Mouse (Mus musculus) forebrain, embryonic 10.5 days (tissue): ENCODE results near the gene Mon2. TPM values are rescaled to one million over a fixed set of nuclear protein-coding genes. Genes with fewer than 3 reads are reported as not detected.
A peak's percentile ranks its signal among the peaks of the same experiment; 100 is the strongest.

ENCODE experiments used
- DNase-seq: peaks from one replicate; pipeline ENCODE4 v3.0.0-alpha.2; 2017; ENCODE audit warnings: low spot score; ENCODE audit errors: extremely low spot score
- H3K27ac ChIP-seq: fragments of 300-500 bp; sonication (generic); 2 replicates; pipeline ENCODE4 v1.5.1; 2016; ENCODE audit warnings: mild to moderate bottlenecking
- H3K27me3 ChIP-seq: fragments of 300-500 bp; sonication (generic); 2 replicates; pipeline ENCODE4 v1.6.1; 2016; ENCODE audit warnings: mild to moderate bottlenecking; ENCODE audit not compliant: poor library complexity, severe bottlenecking
- H3K36me3 ChIP-seq: fragments of 300-500 bp; sonication (generic); replicated peaks from 2 replicates; pipeline ENCODE4 v1.6.1; 2016; ENCODE audit warnings: mild to moderate bottlenecking, moderate library complexity
- H3K4me1 ChIP-seq: fragments of 300-500 bp; sonication (generic); 2 replicates; pipeline ENCODE4 v1.6.1; 2016
- H3K4me3 ChIP-seq: fragments of 300-500 bp; sonication (generic); 2 replicates; pipeline ENCODE4 v1.5.1; 2016; ENCODE audit warnings: mild to moderate bottlenecking, moderate library complexity
- H3K9me3 ChIP-seq: fragments of 300-500 bp; sonication (generic); 2 replicates; pipeline ENCODE4 v1.6.1; 2016; ENCODE audit warnings: mild to moderate bottlenecking, moderate library complexity
- WGBS: fragments of 180-500 bp; shearing (Covaris S2); methylation state at CpG from one replicate; pipeline ENCODE4 v1.1.7; 2016; 5-methylcytosine and 5-hydroxymethylcytosine counted together
- polyA plus RNA-seq: library from polyadenylated mRNA; unstranded; fragments of >200 nt; fragmentation: Nextera tagmentation; extraction: Ambion mirVana; gene quantifications from 2 replicates; pipeline ENCODE4 v1.2.1, GENCODE M21; 2016

Mon2 gene
- polyA plus RNA-seq, 1 experiment from 2014 or later, result 21.1 TPM

DNA sequence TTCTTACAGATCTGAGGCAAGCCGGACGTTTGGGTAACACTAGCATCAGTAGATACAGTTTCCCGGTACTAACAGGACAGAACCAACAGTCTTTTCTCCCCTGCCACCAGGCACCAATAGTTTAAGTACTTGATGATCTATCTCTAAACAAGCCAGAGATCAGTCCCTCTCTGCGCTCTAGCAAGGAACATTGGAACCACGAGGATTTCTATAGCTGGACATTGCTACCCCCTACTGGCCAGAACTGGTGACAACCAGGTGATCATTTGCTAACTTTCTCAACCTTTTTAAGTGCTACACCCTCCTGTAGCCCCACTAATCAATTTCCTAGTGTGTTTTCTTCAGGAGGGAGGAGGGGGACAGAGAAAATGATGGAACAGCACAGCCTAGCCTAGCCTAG lies 15.4 kb upstream of the Mon2 start:
- WGBS, result 31% methylated on average over 5 of the region's 5 CpGs
- H3K9me3 ChIP-seq, result no peaks in the 10 kb centered on the region

DNA sequence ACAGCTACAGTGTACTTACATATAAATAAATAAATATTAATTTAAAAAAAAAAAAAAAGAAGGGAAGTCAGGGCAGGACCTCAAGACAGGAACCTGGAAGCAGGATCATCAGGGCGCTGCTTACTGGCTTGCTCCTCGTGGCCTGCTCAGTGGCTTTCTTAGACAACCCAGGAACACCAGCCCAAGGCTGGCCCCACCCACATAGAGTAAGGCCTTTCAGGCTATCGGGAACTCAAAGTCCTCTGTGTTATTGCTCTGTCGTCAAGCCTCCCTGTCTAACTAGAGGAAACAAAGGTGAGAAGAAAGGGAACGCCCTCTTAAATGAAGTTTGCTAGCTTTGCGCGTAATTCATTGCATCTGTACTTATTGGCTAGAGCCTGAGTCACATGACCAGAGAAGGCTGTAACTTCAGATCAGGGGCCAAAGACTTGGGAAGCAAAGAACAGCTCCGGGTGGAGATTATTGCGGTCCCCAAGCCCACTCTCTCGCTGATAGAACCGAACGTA lies 13.2 kb upstream of the Mon2 start:
- Histone ChIP-seq H3K9me3 (no peaks in the 10 kb centered on the region), H3K36me3 (no peaks in the 10 kb centered on the region), H3K4me1 (no peaks in the 10 kb centered on the region), H3K4me3 (no peak overlapping the region), H3K27ac (no peak overlapping the region), H3K27me3 (no peaks in the 10 kb centered on the region)
- no peak for DNase-seq
- WGBS, result 85% methylated on average over 12 of the region's 12 CpGs

More for the DNA sequence above, 15.4 kb upstream of the Mon2 start:
- no peak overlapping the region for H3K27ac ChIP-seq
- no peaks in the 10 kb centered on the region for H3K36me3 ChIP-seq
- peak; percentile 60 for DNase-seq
- H3K4me1 ChIP-seq, result no peaks in the 10 kb centered on the region
- H3K27me3 ChIP-seq, result no peaks in the 10 kb centered on the region
- H3K4me3 ChIP-seq, result no peak overlapping the region

DNA sequence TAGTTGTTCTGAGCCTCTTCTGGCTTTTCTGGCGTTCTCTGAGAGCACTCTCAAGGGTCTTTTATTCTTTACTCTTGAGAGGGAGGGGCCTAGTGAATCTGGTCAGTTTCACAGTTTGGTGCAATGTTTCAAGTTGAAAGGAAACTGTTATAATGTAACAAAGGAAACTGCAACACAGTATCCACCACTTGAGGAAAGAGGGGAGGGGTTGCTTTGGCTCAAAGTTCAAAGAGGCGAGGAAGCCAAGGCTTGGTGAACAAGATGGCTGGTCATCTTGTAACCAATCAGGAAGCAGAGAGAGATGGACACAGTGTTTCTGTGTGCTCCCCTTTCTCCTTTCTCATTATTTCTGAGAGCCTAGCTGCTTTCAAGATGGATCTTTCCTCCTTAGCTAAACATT lies 10.5 kb upstream of the Mon2 start:
- Histone ChIP-seq H3K4me1 (no peaks in the 10 kb centered on the region), H3K4me3 (no peak overlapping the region), H3K9me3 (no peaks in the 10 kb centered on the region), H3K36me3 (no peaks in the 10 kb centered on the region), H3K27ac (no peak overlapping the region), H3K27me3 (no peaks in the 10 kb centered on the region)
- DNase-seq, result no peak
- WGBS, result 82% methylated on average over 2 of the region's 2 CpGs

DNA sequence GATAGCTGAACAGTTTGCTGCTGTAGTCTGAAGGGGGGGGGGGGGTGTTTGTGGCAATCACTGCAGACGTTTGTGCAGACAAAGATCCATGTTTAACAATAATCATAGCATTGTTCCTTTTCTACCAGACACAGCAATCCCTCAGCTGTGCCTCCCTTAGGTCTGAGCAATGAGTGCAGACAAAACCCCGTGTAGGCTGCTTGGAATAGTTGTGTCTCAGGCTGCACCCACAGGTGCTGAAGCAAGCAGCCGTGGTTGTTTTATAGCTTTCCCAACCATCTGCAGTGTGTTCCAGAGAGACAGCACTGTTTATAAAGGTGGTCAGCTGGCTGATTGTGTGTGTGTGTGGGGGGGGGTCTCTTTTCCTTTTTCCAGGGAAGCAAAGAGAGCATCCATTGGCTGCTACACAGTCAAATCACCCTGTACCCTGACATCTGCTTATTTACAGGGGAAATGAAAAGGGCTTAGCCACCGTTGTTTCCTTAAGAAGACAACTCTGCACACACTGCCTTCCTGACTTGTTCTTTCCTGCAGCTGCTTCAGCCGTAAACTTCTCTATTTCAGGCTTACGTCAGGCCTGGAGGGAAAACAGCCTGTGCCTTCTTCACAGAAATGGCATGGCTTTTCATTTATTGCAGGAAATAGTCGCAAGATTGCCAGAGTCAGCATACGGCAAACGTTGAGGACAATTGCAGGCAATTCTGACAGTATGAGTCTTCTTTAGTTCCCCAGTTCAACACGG lies 8.8 kb upstream of the Mon2 start:
- Histone ChIP-seq H3K9me3 (no peaks in the 10 kb centered on the region), H3K4me3 (no peak overlapping the region), H3K27me3 (no peaks in the 10 kb centered on the region), H3K27ac (no peak overlapping the region), H3K36me3 (no peaks in the 10 kb centered on the region), H3K4me1 (no peaks in the 10 kb centered on the region)
- 80% methylated on average over 10 of the region's 10 CpGs for WGBS
- no peak for DNase-seq

DNA sequence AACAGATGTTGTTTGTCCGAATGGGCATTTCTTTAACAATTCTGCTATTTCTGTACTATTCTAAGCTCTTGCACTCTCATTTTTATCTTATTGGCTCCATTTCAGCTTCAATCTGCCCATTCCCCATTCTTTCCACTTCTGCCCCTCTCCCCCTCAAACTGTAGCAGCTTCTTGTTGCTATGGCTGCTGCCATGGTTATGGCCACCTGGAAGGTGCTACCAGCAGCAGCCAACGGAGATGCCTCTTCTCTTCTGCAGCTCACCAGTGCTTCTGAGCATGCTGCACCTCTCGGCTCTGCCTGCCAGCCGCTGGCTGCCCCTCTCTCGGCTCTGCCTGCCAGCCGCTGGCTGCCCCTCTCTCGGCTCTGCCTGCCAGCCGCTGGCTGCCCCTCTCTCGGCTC lies 8.0 kb upstream of the Mon2 start:
- Histone ChIP-seq H3K9me3 (no peaks in the 10 kb centered on the region), H3K27ac (no peak overlapping the region), H3K4me1 (no peaks in the 10 kb centered on the region), H3K27me3 (no peaks in the 10 kb centered on the region), H3K36me3 (no peaks in the 10 kb centered on the region), H3K4me3 (no peak overlapping the region)
- 75% methylated on average over 9 of the region's 9 CpGs for WGBS
- DNase-seq, result no peak

DNA sequence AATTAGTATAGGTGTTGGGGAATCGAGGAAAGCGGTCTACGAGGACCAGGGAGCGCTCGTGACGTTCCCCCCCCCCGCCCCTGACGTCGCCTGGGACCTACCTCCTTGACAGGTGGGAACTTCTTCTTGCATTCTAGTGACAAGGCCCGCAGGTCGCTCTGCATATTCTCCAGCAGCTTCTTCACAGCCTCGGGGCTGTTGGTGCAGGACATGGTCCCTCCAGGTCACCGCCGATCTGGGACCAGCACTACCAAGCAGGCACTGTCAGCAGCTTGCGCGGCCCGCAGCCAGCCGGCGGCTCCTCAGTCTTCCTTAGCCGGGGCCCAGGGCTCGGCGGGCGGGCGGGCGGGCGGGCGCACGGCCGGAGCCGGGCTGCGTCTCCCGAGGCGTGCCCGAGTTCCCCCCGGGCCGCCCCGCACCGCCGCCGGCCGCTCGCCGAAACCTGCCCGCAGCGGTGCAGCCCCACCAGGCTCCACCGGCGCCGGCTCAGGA lies 508 bp downstream of the Mon2 start:
- DNase-seq, result no peak
- H3K4me1 ChIP-seq, result peaks cover 20% of the 10 kb centered on the region
- no peaks in the 10 kb centered on the region for H3K9me3 ChIP-seq
- peak overlapping the region; percentile 98 for H3K4me3 ChIP-seq
- WGBS, result under 1% methylated on average over 42 of the region's 48 CpGs
- H3K27me3 ChIP-seq, result no peaks in the 10 kb centered on the region
- H3K27ac ChIP-seq, result peak overlapping the region; percentile 91
- peaks cover 21% of the 10 kb centered on the region for H3K36me3 ChIP-seq

DNA sequence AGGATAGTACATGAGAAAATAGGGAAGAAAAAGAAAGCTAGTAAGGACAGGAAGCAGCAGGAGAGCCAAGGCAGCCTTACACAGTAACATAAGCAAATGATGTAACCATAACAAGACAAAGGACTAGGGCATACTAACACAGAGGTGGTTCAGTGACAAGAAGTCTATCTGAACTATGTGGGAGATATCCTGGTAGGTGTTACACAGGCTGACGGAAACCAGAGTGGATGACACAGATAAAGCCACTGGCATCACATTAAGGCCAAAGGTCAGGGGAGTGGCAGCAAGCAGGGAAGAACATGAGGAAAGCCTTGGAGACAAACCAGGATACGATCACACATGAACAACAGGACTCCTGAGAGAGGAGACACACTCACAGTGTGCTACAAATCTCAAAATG lies 4.3 kb downstream of the Mon2 start:
- Histone ChIP-seq H3K4me1 (peaks cover 19% of the 10 kb centered on the region), H3K4me3 (no peak overlapping the region), H3K27ac (no peak overlapping the region), H3K9me3 (peaks cover 16% of the 10 kb centered on the region), H3K36me3 (peaks cover 41% of the 10 kb centered on the region), H3K27me3 (no peaks in the 10 kb centered on the region)
- no peak for DNase-seq
- WGBS, result 94% methylated on average over 2 of the region's 2 CpGs

DNA sequence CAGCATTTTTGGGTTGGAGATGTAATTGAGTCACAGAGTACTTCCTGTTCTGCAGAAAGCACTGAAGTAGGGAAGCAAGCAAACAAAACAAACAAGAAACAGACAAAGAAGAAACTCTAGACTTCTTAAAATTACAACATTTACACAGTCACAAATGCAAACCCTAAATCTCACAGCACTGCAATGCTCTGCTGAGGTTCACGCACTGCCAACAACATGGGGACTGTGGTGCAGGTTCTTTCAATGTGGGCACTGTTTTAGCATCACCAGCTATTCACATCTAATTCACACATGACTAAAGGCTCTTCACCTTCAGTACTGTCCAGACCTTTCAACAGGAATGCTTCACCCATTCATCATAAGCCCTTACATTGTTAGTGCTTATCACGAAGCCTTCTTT lies 13.3 kb downstream of the Mon2 start:
- Histone ChIP-seq H3K27me3 (no peaks in the 10 kb centered on the region), H3K4me3 (no peak overlapping the region), H3K9me3 (no peaks in the 10 kb centered on the region; the same call in 1 of the 2 replicates), H3K36me3 (peaks cover 7% of the 10 kb centered on the region), H3K27ac (no peak overlapping the region), H3K4me1 (0 out of 2 replicates have a peak, but pooled peaks cover 3% of the 10 kb centered on the region)
- 94% methylated on average over 2 of the region's 2 CpGs for WGBS
- peak; percentile 5 for DNase-seq

DNA sequence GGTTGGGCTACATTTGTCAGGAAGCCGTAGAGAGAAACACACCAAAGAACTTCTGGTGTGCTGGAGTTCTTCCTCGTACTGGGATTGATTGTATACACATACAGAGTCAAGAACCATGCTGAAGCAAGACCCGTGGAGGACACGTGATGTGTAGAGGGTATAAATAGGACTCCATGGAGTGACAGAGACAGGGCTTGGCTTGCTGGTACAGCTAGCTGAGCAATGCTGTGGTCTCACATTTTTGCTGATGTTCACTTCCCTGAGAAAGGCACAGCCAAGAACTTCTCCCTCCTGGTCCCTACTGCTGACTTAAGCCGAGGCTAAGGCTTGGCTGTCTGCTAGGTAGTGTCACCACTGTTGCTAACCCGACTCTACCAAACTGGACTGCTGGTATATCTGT lies 15.5 kb downstream of the Mon2 start:
- H3K4me3 ChIP-seq, result no peak overlapping the region
- H3K4me1 ChIP-seq, result 0 out of 2 replicates have a peak, but pooled peaks cover 3% of the 10 kb centered on the region
- no peaks in the 10 kb centered on the region for H3K9me3 ChIP-seq
- no peaks in the 10 kb centered on the region for H3K27me3 ChIP-seq
- DNase-seq, result peak; percentile 7
- peaks cover 9% of the 10 kb centered on the region for H3K36me3 ChIP-seq
- no peak overlapping the region for H3K27ac ChIP-seq
- WGBS, result 95% methylated on average over 6 of the region's 6 CpGs

DNA sequence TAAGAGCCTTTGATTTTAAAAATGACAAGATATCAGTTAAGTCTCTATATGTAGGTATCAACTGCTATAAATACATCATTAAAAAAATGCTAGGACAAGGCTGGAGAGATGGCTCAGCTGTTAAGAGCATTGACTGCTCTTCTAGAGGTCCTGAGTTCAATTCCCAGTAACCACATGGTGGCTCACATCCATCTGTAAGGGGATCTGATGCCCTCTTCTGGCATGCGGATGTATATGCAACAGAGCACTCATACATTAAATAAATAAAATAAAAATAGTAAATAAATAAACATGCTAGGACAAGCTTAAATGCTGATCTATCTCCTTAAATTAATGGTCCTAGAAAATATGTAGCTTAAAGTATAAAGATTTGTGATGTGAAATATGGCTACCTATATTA lies 19.2 kb downstream of the Mon2 start:
- H3K27me3 ChIP-seq, result no peaks in the 10 kb centered on the region
- H3K9me3 ChIP-seq, result no peaks in the 10 kb centered on the region
- peaks cover 9% of the 10 kb centered on the region for H3K36me3 ChIP-seq
- H3K4me1 ChIP-seq, result 0 out of 2 replicates have a peak, but pooled peaks cover 3% of the 10 kb centered on the region
- DNase-seq, result no peak
- 91% methylated on average over 1 of the region's 1 CpGs for WGBS
- H3K27ac ChIP-seq, result no peak overlapping the region
- H3K4me3 ChIP-seq, result no peak overlapping the region

DNA sequence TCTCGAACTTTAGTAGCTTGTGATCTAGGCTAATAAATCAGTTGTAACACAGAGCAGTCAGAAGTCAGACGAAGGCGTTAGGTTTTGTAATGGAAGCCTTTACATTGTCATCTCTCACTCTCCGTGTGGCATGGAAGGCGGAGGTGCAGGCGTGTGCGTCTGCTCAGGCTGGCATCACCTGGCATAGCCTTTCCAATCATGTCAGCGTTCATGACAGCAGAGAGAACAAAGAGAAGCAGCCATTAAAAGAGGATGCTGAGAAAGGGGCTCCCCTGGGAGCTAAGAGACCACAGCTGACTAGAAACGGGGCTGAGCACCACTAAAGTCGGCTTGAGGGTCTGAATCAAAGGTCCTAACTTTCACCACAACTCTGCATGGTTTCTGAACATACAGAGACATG lies 19.8 kb downstream of the Mon2 start:
- Histone ChIP-seq H3K4me3 (no peak overlapping the region), H3K4me1 (0 out of 2 replicates have a peak, but pooled peaks cover 3% of the 10 kb centered on the region), H3K27me3 (no peaks in the 10 kb centered on the region), H3K27ac (no peak overlapping the region), H3K9me3 (no peaks in the 10 kb centered on the region), H3K36me3 (peaks cover 10% of the 10 kb centered on the region)
- peak; percentile 4 for DNase-seq
- WGBS, result 91% methylated on average over 10 of the region's 10 CpGs

DNA sequence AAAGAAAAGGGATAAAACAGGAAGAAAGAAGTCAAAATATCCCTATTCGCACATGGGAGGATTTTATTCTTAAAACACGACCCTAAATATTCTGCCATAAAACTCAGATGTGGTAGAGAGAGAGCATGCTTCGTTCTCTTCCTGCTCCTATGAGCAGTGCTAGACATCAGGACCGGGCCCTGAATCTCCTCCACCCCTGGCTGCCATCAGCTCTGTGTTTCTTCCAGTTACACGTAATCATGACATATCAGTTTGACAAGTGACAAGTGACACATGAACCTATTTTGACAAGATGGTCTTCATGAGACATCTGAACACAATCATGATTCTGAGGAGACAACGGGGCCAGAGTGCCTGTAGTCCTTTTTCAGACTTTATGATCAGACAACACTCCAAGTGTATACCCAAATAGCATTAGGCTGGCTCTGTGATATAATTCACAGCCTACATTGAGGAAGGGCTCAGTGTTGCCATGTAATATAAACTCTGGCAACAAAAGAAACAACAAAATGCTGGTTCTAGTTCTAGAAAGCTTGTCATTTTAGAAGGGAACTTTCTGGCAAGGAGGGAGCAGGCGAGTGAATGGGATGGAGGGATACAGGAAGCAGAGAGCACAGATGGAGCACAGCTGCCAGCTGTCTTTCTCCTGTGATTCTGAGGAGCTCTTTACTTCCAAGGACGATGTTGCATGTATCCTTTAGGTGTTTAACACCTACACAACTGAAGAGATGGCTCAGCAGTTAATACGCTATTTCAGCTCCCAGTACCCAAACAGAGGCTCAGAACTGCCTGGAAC lies 20.9 kb downstream of the Mon2 start:
- Histone ChIP-seq H3K4me3 (no peak overlapping the region), H3K27ac (no peak overlapping the region), H3K9me3 (no peaks in the 10 kb centered on the region), H3K36me3 (peaks cover 20% of the 10 kb centered on the region), H3K4me1 (0 out of 2 replicates have a peak, but pooled peaks cover 3% of the 10 kb centered on the region), H3K27me3 (no peaks in the 10 kb centered on the region)
- peak; percentile 6 for DNase-seq
- WGBS, result 92% methylated on average over 9 of the region's 9 CpGs

DNA sequence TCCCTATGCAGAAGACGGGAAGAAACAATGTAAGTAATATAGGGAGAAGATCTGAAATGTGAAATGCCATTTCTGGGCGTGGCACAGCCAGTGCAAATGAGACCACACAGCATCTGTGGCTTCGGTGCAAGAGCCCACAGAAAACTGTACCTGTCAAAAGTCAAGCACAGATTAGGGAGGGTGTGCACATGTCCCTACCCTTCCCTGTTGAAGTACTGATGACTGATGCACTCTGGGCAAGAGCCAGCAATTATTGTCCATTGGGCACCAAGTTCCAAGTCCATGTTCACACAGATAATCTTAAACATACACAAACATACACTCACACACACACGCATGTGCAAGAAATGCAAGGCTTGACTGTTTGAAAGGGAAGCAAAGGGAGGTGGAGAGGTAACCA lies 22.7 kb downstream of the Mon2 start:
- H3K27ac ChIP-seq, result no peak overlapping the region
- 89% methylated on average over 4 of the region's 4 CpGs for WGBS
- no peak overlapping the region for H3K4me3 ChIP-seq
- DNase-seq, result no peak
- H3K9me3 ChIP-seq, result no peaks in the 10 kb centered on the region
- H3K27me3 ChIP-seq, result no peaks in the 10 kb centered on the region
- peaks cover 33% of the 10 kb centered on the region for H3K36me3 ChIP-seq
- 0 out of 2 replicates have a peak, but pooled peaks cover 3% of the 10 kb centered on the region for H3K4me1 ChIP-seq
